Mouse (Mus musculus) telencephalon, adult 2 months (tissue): Measurements from ENCODE around the gene Jph3.

Source experiments
- DNase-seq: peaks from one replicate; pipeline ENCODE4 v3.0.0-alpha.2; 2011; ENCODE audit warnings: low read depth, low spot score

Gene Jph3

DNA sequence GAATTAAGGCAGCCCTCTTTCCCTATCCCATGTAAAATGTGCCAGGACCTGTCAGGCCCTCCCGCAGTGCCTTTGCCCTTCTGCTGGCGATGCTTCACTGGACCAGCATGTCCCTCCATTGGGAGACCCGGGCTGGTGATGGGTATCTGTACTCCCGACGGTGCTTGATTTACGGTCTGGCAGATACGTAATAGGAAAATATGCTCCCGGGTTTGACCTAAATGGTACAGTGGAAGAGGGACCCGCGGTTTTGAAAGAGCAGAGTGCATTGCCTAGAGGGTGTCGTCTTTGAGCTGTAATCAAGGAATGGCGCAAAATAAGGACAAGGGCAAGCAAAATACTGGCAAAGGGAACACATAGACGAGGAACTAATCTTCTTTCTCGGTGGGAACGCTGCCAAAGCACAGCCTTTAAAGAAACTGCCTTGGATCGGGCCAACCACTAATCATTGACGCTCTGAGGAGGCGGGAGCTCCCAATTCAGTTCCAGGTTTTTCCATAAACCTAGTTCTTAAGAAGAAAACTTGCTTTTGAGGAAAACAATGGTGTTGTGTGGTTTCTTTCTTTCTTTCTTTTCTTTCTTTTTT, 100.4 kb downstream of the Jph3 start:
- DNase-seq = no peak

DNA sequence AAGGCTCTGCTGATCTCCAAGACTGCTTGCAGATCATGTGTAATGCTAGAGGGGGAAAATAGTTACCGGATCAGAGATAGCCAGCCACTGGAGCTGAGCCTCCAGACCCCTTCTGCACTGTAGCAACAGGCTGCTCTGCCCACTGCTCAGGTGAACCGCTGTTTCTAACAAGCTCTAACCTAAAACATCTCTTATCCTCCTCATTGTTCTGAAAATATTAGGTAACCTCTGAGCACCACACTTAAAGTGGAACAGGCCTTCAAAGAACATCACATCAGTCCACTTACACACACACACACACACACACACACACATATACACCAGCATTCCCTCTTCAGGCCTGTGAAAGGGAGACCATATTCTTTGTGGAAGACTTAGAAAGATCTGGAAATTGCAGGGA, 102.6 kb downstream of the Jph3 start:
- DNase-seq = no peak

DNA sequence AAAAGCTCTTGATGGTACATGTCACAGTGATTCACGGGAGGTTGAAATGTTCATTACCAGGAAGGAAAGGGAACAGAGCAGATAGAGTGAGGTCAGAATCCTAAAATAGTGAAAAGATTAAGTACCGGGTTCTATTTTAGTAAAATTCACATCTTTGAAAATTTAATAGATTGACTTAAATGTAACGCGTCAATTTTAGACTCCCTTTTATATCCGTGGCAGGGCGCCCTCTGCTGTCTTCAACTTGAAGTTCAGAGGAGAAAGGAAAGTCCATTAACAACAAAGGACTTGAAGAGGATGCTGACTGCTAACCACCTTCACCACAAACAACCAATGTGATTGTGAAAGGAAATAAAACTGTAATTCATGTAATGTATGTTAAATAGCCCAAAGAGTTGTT, 103.1 kb downstream of the Jph3 start:
- DNase-seq = no peak

DNA sequence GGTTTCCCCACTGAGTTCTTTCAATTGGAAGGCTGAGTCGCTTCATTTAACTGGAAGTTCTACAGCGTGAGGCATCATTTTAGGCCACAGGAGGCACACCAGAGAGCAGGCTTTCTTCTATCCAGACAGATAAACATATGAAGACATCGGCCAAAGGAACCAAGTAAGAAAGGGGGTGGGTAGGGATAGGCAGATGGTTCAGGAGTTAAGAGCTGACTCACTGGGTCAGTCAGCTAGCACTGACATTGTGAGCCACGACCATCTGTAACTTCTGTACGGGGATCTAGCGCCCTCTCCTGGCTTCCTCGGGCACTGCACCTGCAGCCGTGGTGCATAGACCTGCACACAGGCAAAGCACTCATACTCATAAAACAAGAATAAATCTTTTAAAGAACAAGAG, 111.8 kb downstream of the Jph3 start:
- DNase-seq = no peak

DNA sequence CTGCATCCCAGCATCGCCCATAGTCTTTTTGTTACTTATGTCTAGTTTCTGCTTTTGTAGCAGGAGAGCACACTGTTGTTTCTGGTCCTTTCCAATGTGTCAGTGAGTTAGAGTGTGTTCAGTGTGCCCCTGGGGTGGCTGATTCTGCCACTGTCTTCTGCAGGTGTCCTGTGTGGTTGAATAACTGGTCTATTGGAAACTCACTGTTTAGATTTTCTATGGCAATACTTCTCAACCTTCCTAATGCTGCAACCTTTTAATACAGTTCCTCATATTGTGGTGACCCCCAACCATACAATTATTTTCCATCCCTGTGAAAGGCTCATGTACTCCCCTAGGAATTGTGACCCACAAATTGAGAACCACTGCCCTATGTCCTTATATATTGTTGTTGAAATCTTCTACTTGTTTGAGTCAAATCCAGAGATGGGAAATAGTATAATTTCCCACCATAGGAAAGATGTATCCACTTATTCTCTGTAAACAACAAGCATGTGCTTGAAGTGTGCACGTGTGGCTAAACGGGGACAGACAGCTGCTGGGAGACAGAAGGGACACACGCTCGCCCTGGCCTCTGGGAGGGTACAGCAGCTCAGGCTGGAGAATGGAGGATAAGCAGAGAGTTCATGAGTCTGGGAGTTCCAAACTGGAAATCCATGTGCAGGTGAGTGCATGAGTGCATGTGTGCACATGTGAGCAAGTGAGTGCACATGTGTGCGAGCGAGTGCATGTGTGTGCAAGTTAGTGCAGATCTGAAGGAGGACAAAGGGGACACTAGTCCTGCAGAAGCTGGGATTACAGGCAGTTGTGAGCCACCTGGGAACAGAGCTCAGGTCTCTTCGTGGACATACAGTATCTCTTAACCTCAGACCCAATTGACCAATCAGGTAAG, 112.9 kb downstream of the Jph3 start:
- no peak for DNase-seq

DNA sequence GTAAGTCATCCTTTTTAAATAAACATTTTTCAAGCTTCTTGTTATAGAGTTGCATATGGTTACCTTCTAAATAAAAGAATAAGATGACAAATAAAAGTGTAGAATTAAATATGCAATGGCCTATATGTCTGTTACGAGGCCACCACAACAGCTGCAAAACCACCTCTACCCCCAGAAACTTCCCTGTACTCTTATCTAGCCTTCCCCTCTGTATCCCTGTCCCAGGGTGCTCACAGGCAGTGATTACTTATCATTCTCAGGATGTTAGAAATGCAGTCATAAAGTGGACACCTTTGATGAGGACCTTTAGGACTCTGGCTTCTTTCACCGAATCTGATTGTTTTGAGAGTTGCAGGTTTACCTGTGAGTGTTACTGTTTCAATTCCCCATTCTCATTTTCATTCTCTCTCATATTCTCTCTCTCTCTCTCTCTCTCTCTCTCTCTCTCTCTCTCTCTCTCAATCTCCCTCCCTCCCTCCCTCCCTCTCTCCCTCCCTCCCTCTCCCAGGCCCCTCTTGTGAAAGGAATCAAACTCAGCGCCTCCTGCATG, 113.8 kb downstream of the Jph3 start:
- no peak for DNase-seq
